Mouse (Mus musculus) neutrophil, adult 59 days (primary cell): ENCODE measurements around the gene Atp2c1. TPM values are rescaled to one million over a fixed set of nuclear protein-coding genes. Genes with fewer than 3 reads are reported as not detected.

ENCODE experiments used
- total RNA-seq, 2 experiments: library from RNA; stranded (reverse); gene quantifications; 1 replicate in 1 of 2; 2 replicates in 1 of 2; pipeline ENCODE4 v1.2.4; 2023

Atp2c1 gene
- total RNA-seq: 100 to 1,000 TPM; 142 to 150 TPM

DNA sequence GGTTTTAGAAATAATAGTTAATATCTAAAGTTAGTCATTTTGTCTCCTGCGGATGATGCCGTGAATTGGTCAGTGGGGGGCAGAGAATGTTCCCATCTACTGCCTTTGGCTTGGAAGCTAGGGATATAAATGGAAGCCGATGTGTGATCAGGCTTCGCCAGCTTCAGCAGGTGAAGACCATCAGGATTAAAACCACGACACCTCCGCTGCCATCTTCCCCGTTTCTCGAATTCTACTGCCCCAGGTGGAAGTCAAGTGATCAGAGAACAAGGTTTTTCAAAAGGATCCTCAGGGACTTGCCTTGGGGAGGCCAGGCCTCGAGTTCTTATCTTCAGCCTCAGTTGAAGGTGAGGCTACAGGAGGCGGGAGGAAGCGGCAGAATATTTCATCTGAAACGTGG lies at the start of gene Atp2c1:
TSS of gene Atp2c1 (minus strand) at position 101 of the 400 bp plus-strand sequence.

DNA sequence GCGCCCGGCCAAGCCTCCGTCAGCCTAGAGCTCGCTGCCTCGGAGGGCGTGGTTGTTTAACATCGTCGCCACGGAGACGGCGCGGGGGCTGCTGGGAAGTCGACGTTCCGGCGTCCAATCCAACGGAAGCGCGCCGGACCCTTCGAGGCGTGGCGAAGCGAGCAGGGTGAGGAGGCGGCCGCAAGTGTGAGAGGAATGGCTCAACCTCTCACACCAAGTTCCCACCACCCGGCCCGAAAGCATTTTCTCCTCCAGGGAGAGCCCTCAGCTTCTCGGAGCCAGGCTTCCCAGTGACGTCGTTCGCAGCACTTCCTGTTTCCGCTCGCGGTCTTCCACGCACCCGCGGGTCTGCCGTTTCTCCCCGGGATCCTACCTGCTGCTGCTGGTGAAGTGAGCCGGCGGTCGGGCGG lies 131.9 kb downstream of the Atp2c1 start, which contains the start of the genes Aste1 and Nek11:
TSS of gene Aste1 (plus strand) at position 175 of the 410 bp plus-strand sequence.
TSS of gene Nek11 (minus strand) at position 307 of the 410 bp plus-strand sequence.

Other genes with a start within 250 kb of the Atp2c1 start
- 10 to 100 TPM; 23.5 to 24.0 TPM for gene Aste1, start 131.9 kb downstream of the Atp2c1 start, total RNA-seq
- gene Nek11, start 131.8 kb downstream of the Atp2c1 start, total RNA-seq: not detected
- 10 to 100 TPM; 18.9 to 25.1 TPM for gene Pik3r4, start 115.7 kb upstream of the Atp2c1 start, total RNA-seq